In the genomic region with DNA sequence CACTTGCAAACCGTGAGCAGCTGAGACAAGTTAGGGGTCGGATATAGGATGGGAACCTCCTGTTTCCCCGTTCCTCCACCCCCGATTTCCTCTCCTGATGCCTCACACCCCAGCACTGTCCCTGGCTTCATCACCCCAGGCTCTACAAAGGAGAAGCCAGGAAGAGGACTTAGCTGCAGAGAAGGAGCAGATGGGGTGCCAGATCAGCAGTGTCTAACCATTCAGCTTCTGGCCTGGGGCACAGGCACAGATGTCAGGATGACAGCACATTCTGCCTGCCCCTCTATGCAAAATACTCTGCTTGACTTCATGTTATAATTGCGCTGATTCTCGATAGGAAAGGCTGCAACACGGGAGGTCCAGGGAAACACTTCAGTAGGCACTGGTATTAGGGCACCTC, we compare ENCODE assay signal across 9 mouse cellular contexts.
A peak's percentile ranks its signal among the peaks of the same experiment; 100 is the strongest.
DNase-seq lines count a peak whose midpoint lies in the region; ATAC-seq and TF ChIP-seq lines count a peak whose summit lies in the region.
"Had no signal": no experiment of that assay in that cellular context is flagged by ENCODE, and none has a peak within 500 bp of the region (broad histone marks: within the 10 kb centered on the region; RNA-seq: fewer than 3 reads in every experiment).

No protein-coding gene starts in this region.

- no peaks in the 10 kb centered on the region for H3K27me3 ChIP-seq in limb, embryonic 15.5 days
- no peaks in the 10 kb centered on the region for H3K27me3 ChIP-seq in limb, embryonic 10.5 days (ENCODE audit: low read depth, poor library complexity, severe bottlenecking)
- no peaks in the 10 kb centered on the region for H3K27me3 ChIP-seq in forebrain, embryonic 16.5 days (replicated peaks; ENCODE audit: control insufficient read depth, insufficient read depth, low read length)
- H3K27me3 ChIP-seq in liver, embryonic 16.5 days (ENCODE audit: control insufficient read depth, insufficient read depth, low read depth, low read length): no peaks in the 10 kb centered on the region

- 0 out of 2 replicates have a peak overlapping the region, but pooled peaks have one; percentile 57 for H3K27ac ChIP-seq in limb, embryonic 15.5 days
- no peak overlapping the region for H3K27ac ChIP-seq in limb, embryonic 10.5 days
- peak overlapping the region; percentile 59; the same call in 1 of the 2 replicates for H3K27ac ChIP-seq in cortical plate, adult 2 months (ENCODE audit: insufficient read depth, low read length)
- H3K27ac ChIP-seq in forebrain, embryonic 16.5 days (ENCODE audit: low read length): 0 out of 2 replicates have a peak overlapping the region, but pooled peaks have one; percentile 12
- H3K27ac ChIP-seq in liver, embryonic 16.5 days (ENCODE audit: low read length): peak overlapping the region; percentile 21

- TF ChIP-seq POLR2A in cortical plate, adult 2 months (IDR thresholded peaks at IDR 0.05; ENCODE audit: extremely low read depth, insufficient read depth, low read length): no peak

- WGBS in limb, embryonic 15.5 days: 65% methylated on average over 7 of the region's 7 CpGs
- WGBS in limb, embryonic 10.5 days: 88% methylated on average over 7 of the region's 7 CpGs
- 50% methylated on average over 7 of the region's 7 CpGs for WGBS in forebrain, embryonic 16.5 days
- WGBS in liver, embryonic 16.5 days (ENCODE audit: insufficient replicate concordance): 64% methylated on average over 7 of the region's 7 CpGs

- no peak overlapping the region for H3K4me2 ChIP-seq in limb, embryonic 15.5 days
- 0 out of 2 replicates have a peak overlapping the region, but pooled peaks have one; percentile 3 for H3K4me2 ChIP-seq in forebrain, embryonic 16.5 days (ENCODE audit: low read length)
- H3K4me2 ChIP-seq in liver, embryonic 16.5 days (ENCODE audit: low read depth, low read length): peak overlapping the region; percentile 26

- no peaks in the 10 kb centered on the region for H3K9me3 ChIP-seq in limb, embryonic 15.5 days
- H3K9me3 ChIP-seq in limb, embryonic 10.5 days (replicated peaks): no peaks in the 10 kb centered on the region
- H3K9me3 ChIP-seq in forebrain, embryonic 16.5 days (ENCODE audit: control insufficient read depth, low read length): no peaks in the 10 kb centered on the region
- no peaks in the 10 kb centered on the region for H3K9me3 ChIP-seq in liver, embryonic 16.5 days (replicated peaks; ENCODE audit: control insufficient read depth, low read length)

- H3K36me3 ChIP-seq in limb, embryonic 15.5 days: no peaks in the 10 kb centered on the region
- H3K36me3 ChIP-seq in limb, embryonic 10.5 days: peaks cover 23% of the 10 kb centered on the region
- no peaks in the 10 kb centered on the region for H3K36me3 ChIP-seq in forebrain, embryonic 16.5 days (ENCODE audit: control insufficient read depth, insufficient read depth)
- H3K36me3 ChIP-seq in liver, embryonic 16.5 days (ENCODE audit: control insufficient read depth, insufficient read depth): no peaks in the 10 kb centered on the region

- ATAC-seq in limb, embryonic 15.5 days (ENCODE audit: insufficient number of reproducible peaks, low FRiP score, low TSS enrichment, low read depth): no peak
- ATAC-seq in forebrain, embryonic 16.5 days: peak; percentile 71
- ATAC-seq in liver, embryonic 16.5 days (ENCODE audit: low read depth): no peak

- H3K4me3 ChIP-seq in limb, embryonic 15.5 days: no peak overlapping the region
- H3K4me3 ChIP-seq in limb, embryonic 10.5 days: no peak overlapping the region
- H3K4me3 ChIP-seq in cortical plate, adult 2 months (ENCODE audit: insufficient read depth, low read length): no peak overlapping the region
- no peak overlapping the region for H3K4me3 ChIP-seq in forebrain, embryonic 16.5 days (replicated peaks; ENCODE audit: low read length)
- no peak overlapping the region for H3K4me3 ChIP-seq in liver, embryonic 16.5 days (ENCODE audit: low read depth, low read length)

- H3K4me1 ChIP-seq in limb, embryonic 15.5 days: peaks cover 38% of the 10 kb centered on the region
- H3K4me1 ChIP-seq in limb, embryonic 10.5 days: peaks cover 9% of the 10 kb centered on the region
- peaks cover 3% of the 10 kb centered on the region; the same call in 1 of the 2 replicates for H3K4me1 ChIP-seq in cortical plate, adult 2 months (ENCODE audit: control insufficient read depth, insufficient read depth, low read length)
- peaks cover 46% of the 10 kb centered on the region for H3K4me1 ChIP-seq in forebrain, embryonic 16.5 days (replicated peaks; ENCODE audit: control insufficient read depth, insufficient read depth, low read length)
- peaks cover 14% of the 10 kb centered on the region for H3K4me1 ChIP-seq in liver, embryonic 16.5 days (ENCODE audit: control insufficient read depth, low read depth, low read length)

- no peak for DNase-seq in limb, embryonic 10.5 days (ENCODE audit: low spot score)
- DNase-seq in spleen, postnatal 4 days (ENCODE audit: low spot score in 2 of 2): no peak
- DNase-seq in right cerebral cortex, postnatal 25 days: no peak
- no peak for DNase-seq in embryo, embryonic 10.5 days (ENCODE audit: low spot score)
- DNase-seq: heart, postnatal 4 days had no signal

- no peak overlapping the region for H3K9ac ChIP-seq in limb, embryonic 15.5 days
- no peak overlapping the region for H3K9ac ChIP-seq in forebrain, embryonic 16.5 days (replicated peaks; ENCODE audit: low read depth, low read length)
- H3K9ac ChIP-seq in liver, embryonic 16.5 days (ENCODE audit: low read depth, low read length): no peak overlapping the region; the same call in 1 of the 2 replicates

- TF ChIP-seq CTCF in cortical plate, adult 2 months (IDR thresholded peaks at IDR 0.05; ENCODE audit: extremely low read depth, insufficient read depth, low read length): no peak
